Mouse (Mus musculus) kidney, adult 8-10 months (tissue): ENCODE measurements around the gene Tnik.

Experiments used
- DNase-seq, 2 experiments: peaks; one replicate each; pipeline ENCODE4 v3.0.0; 2022

Gene Tnik

DNA sequence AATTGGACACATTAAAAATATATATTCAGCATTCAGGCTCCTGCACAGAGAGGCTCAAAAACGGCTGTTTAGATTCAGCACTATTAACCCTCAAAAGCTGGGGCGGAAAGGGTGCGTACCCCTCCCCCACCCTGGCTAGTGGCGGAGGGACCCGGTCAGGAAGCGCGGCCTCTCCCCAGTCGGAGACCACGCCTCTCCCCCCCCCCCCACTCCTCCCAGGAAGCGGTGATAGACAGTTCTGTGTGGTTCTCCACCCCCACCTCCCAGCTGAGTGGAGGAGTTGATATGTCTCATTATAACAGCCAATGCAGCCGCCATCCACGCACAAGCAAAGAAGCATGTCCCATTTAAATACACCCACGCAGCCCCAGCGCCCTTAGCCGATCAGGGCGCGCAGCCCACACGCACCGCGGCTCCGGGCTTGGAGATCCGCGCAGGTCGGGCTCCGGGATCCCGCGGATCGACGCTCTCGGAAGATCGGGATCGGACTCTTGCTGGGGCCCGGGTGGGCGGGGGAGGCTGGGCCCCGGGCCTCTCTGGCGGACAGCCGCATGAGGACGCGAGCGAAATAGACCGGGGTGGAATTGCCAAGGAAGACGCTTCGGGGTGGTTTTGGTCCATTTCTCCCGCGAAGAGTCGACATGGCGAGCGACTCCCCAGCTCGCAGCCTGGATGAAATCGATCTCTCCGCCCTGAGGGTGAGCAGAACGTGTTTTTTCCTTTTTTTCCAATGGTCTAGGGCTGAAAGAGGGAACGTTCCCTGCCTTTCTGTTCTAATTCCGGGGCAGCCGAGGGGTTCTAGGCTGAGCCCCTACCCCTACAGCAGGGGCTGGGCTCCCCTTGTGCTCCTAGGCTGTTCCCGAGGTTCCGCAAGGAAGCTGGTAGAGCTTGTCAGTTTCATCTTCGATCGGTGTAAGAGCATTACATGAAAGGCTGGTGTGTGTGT lies at the start of gene Tnik:
Gene Tnik (plus strand): TSS at position 213 of the 946 bp plus-strand sequence.
- peak; percentile 24 to 26 for DNase-seq

- DNase-seq, result peak; percentile 1 to 4
These were observed 48.1 kb upstream of the Tnik start for GRCm38 (mm10) chr3:28214886-28215311.

- no peak for DNase-seq
These were observed 46.0 kb upstream of the Tnik start for GRCm38 (mm10) chr3:28217001-28217400.

DNA sequence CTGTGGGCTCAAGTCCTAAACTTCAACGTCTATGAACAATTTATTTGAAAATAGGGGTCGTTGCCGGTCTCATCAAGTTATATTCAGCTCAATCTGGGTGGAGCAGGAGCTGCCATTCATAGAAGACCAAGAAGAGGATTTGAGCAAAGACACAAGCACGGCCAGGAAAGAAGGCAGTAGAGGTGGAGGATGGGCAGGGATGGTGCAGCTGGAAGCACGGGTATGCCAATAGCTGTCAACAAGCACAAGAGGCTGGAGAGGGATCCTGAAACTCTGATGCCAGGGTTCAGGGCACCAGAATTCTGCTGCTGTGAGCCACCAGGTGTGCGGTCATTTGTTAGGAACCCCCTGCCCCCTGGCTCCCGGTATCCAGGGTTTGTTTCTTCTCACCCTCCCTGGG lies 43.5 kb upstream of the Tnik start:
- no peak for DNase-seq

DNA sequence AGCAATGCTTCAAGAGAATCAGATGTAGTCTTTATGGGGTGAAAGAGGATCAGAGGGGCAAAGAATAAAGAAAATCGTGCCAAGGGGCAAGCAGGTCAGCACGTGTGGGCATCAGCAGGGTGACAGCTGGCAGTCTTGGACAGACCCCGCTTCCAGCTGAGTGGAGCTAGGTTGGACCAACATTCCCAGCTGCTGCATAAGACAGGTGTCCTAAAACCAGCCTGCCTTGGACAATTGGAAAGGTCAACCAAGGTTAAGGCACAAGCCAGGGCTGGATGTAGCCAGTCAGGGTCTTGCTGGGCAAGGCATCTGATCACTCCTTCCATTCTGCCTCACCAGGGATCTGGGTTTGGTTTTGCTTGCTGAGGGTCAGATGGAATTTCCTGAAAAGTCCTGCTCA lies 43.0 kb upstream of the Tnik start:
- no peak for DNase-seq

- no peak for DNase-seq
These were observed 38.3 kb upstream of the Tnik start for GRCm38 (mm10) chr3:28224437-28225356.

DNA sequence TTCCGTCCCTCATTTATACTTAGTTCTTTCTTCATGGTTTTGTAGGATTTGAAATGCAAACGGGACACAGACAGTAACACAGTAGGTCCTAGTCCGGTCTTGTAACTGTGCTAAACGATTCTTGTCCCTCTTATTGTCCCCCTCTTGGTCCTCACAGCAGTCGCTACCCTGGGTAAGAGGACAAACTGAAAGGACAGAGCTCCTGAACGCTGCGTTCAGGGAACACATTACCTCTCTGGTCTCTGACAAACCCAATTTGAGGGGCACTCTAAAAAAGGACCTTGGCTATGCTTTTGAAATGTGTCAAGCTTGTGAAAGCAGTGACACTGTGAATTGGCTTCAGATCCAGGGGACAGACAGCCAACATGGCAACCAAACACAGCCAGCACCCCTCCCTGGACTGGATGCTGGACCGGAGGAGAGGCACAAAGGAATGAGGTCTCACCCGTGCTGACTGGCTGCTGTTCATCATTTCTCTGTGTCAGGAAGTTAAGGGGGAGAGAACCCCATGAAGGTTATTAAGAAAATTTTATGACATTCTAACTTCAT lies 37.6 kb upstream of the Tnik start:
- no peak for DNase-seq

DNA sequence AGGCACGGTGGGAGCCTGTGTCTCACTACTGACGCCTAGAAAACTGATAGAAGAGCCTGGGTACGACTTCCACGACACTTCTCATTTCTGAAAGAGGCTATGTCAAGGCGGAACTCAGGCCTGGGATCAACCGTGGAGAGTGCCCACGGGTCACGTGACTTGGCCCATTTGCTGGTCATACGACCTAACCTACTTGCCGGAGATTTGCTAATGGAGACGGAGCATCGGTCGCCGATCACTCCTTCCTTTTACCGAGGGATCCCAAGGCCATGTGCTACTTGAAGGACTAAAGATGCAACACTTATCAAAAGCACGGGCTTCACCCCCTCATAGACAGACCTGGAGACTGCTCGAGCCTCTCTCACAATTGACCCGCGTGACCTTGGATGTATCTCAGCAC lies 36.8 kb upstream of the Tnik start:
- no peak for DNase-seq

GRCm38 (mm10) chr3:28228930-28229329 lies 34.1 kb upstream of the Tnik start:
- no peak for DNase-seq

GRCm38 (mm10) chr3:28229503-28229902 lies 33.5 kb upstream of the Tnik start:
- no peak for DNase-seq

- DNase-seq, result no peak
These were observed 30.1 kb upstream of the Tnik start for GRCm38 (mm10) chr3:28232885-28233284.

DNA sequence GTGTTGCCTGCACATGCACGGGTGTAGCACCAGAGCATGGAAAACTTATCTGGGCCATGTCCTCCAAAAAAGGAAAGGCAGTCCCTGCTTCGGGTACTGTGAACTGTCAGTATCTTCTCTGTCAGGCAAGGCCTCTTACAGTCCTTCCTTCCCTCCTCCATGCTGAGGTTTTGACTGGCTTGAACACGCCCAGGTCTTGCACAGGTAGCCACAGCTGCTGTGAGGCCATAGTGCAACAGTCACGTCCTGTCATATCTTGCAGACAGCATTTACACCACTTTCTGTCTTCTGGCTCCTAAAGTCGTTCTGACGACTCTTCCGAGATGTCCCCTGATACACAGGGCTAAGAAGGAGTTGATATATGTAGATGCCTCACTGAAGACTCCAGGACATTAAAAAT lies 28.8 kb upstream of the Tnik start:
- no peak for DNase-seq

GRCm38 (mm10) chr3:28236689-28237088 lies 26.3 kb upstream of the Tnik start:
- DNase-seq, result no peak

- no peak for DNase-seq
These were observed 24.9 kb upstream of the Tnik start for GRCm38 (mm10) chr3:28238136-28238535.

DNA sequence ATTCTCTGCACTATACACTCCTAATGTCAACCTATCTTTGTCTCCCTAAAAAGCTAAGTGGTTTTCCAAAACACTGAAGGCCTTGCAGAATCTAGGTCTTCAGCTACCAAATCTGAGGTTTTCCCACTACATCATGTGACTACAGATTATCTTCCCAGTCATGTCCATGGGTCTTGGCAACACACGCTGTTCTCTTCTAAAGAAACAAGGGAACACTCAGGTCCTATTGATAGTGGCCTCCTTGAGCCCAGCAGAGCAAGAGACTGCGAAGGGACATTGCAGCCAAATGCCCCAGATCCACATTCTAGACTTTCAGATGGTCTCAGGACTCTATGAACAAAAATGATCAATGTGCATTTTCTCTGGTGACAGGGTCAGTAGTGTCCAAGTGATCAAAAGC lies 20.5 kb upstream of the Tnik start:
- no peak for DNase-seq

GRCm38 (mm10) chr3:28244244-28244890 lies 18.6 kb upstream of the Tnik start:
- DNase-seq, result no peak

GRCm38 (mm10) chr3:28248255-28248957 lies 14.6 kb upstream of the Tnik start:
- DNase-seq, result no peak

GRCm38 (mm10) chr3:28255711-28256110 lies 7.3 kb upstream of the Tnik start:
- no peak for DNase-seq

DNA sequence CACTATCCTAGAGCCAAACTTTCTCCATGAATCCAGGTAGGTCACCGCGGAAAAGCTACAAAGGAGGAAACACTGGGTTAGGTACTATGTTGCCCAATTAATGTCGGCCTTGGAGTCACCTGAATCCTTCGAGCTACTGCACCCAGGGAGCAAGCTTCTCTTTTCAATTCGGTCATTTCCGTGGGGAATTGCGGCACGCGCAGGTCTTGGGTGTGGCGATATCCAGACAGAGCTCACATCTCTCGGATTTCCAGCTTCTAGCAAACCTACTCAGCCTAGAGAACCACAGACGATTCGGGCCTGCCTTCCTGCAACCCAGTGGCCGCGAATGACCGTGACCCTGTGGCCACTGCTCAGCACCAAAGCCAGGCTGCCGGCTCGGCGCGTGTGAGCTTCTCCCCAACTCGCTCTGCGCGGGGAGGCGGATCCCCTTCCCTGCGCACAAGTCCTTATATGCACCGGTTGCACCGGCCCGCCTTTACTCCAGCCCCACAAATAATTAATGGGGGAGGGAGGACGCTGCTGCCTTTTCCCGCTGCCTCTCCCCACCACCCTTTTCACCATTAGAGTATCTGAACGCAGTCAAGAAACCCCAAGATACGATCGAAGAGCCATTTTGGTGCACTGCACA lies 528 bp upstream of the Tnik start:
- peak; percentile 12 to 15 for DNase-seq

GRCm38 (mm10) chr3:28263948-28264840 lies 1.2 kb downstream of the Tnik start:
- DNase-seq, result no peak

DNA sequence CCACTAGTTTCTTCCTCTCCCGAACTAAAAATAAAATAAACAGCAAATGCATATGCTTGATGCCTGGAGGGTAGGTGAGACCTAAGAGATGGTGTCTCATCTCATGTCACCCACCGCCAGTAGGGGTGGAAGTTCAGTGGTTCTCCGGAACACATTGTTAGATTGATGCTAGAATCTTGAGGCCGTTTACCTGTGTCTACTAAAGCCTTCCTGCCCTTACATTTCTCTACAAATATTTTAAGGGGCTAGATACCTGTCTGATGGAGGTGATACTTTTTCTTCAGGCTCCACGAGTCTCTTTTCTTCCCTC lies 1.8 kb downstream of the Tnik start:
- no peak for DNase-seq
